Mouse (Mus musculus) granulocyte monocyte progenitor cell, adult 5-6 weeks (primary cell): Measurements from ENCODE around the gene Gli1. TPM values are rescaled to one million over a fixed set of nuclear protein-coding genes. Genes with fewer than 3 reads are reported as not detected.
A peak's percentile ranks its signal among the peaks of the same experiment; 100 is the strongest.

Experiments used
- ATAC-seq: replicated peaks from 2 replicates; pipeline ENCODE4 v1.8.0; 2016; ENCODE audit warnings: mild to moderate bottlenecking, moderate TSS enrichment, inconsistent platforms; ENCODE audit not compliant: poor library complexity, severe bottlenecking
- total RNA-seq, 2 experiments: library from RNA; stranded (forward) in 1 of 2; stranded (reverse) in 1 of 2; fragments of 200-712, 200-1000 nt in 1 of 2; fragments of >200 nt in 1 of 2; fragmentation: Nextera tagmentation in 1 of 2; gene quantifications; 2 replicates each; pipeline ENCODE4 v1.2.3; 2014 to 2017

Gli1 gene
- total RNA-seq, 2 experiments from 2014 or later, result not detected

- ATAC-seq, result no peak
Observed at GRCm38 (mm10) chr10:127349810-127350209, 8.0 kb upstream of the Gli1 start.

DNA sequence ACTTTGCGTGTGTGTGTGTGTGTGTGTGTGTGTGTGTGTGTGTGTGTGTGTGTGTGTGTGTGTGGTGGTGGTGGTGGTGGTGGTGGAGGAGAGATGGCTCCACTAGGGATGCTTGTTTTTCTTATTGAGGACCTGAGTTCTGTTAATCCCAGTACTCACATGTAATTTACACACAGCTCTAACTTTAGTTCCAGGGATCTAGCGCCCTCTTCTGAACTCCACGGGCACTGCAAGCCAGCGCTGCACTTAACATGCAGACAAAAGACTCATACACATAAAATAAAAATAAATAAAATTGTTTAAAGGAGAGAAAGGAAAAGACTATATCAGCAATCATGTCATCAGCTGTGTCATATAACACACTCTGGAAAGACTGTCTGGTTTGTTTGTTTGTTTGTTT is 7.2 kb upstream of the Gli1 start:
- no peak; the same call in 1 of the 2 replicates for ATAC-seq

- no peak for ATAC-seq
Observed at GRCm38 (mm10) chr10:127346173-127346572, 4.4 kb upstream of the Gli1 start.

- ATAC-seq, result no peak
Observed at GRCm38 (mm10) chr10:127343029-127343428, 1.3 kb upstream of the Gli1 start.

GRCm38 (mm10) chr10:127341360-127341690 is 449 bp downstream of the Gli1 start:
- ATAC-seq, result no peak

DNA sequence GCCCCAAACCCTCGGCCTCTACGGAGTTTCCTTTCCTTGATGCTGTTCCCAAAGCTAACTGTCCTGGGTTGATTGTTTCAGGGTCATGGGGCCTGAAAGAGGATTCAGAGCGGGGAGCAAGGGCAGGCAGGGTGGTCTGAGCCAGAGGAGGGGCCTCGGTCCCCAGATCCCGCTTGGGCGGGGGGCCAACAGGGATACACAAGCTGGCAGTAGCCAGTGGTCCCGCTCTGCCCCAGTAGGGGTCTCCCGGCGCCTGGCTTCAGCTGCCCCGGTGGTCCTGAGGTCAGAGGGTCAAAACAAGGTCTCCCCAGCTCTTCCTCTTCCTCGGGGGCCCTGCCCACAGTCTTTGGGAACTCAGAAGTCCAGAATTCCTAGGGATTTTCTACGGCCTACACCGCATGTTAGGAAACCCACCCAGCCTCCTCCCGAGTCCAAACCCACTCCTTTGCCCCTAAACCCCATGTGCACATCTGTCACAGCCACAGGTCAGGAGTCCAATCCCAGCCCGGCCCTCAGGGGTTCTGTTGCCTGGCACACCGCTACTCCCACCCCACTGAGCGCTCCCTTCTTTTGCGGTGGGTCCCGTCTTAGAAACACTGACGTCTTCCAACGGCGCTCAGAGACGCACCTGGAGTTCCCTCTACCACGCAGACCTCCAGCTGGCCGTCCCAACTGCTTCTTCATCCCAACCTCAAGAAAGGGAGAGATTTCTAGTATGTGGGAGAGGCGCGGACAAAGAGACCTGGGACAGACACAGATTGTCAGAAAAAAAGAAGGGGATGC is 1.0 kb downstream of the Gli1 start:
- 0 out of 2 replicates have a peak, but pooled peaks have one; percentile 11 for ATAC-seq

DNA sequence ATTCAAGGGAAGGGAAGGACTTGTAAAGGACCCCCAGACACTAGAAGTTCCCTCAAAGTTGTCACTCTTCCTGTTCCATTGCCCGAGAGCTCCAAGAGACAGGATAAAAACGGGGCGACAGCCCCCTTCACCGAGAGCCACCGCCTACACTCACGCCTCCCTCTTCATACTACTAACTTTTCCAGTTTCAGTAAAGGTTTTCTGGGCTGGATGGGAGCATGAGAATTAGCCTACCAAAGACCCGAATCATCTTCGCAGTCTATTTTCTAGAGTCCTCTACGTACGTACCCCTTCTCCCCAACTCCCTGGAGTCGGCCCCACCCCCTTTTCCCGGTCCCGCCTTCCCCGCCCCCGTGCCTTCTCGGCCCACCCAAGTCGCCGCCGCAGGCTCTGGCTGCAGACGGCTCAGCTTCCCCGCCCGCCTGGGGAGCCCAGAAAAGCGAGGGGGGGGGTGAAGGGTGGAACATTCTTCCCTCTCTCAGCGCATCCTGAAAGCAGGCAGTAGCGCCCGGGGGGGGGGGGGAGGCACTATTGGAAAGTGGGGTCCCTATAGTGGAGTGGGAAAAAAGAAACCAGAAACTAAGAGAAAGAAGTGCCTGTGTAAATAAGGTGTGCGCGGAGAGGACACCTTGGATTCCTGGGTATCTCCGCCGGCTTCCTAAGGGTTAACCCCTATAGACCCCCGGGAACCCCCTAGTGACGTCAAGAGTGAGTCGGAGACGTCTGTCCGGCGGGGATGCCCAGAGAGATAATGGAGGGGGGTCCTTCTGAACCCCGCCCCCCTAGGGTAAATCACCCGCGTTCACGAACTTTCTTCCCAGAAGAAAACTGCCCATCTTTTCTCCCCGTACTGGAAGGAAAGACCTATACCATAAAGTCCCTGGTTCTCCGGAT is 1.8 kb downstream of the Gli1 start:
- no peak for ATAC-seq

- peak; percentile 81 for ATAC-seq
Observed at GRCm38 (mm10) chr10:127338930-127339682, 2.7 kb downstream of the Gli1 start.

DNA sequence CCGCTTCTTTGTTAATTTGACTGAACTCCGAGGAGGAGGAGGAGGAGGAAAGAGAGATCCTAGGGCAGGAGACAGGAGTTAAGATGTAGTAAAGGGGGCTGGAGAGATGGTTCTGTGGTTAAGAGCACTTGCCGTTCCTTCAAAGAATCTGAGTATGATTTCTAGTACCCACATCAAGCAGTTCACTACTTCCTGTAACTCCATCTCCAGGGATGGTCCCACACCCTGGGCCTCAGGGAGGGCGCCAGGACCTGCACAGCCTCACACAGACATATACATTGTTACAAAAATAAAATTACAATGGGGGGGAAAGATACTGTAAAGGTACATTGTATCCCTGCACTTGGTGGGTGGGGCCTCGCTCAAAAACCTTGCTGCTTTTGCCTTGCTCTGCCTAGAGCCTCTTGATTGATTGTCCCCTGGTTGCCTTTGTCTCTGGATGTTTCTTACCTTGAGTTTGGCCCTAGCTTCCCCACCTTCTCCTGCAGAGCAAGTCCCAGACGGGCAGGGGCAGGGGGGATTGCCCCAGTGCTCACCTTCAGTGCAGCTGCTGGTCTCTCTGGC is 4.2 kb downstream of the Gli1 start:
- ATAC-seq, result no peak

DNA sequence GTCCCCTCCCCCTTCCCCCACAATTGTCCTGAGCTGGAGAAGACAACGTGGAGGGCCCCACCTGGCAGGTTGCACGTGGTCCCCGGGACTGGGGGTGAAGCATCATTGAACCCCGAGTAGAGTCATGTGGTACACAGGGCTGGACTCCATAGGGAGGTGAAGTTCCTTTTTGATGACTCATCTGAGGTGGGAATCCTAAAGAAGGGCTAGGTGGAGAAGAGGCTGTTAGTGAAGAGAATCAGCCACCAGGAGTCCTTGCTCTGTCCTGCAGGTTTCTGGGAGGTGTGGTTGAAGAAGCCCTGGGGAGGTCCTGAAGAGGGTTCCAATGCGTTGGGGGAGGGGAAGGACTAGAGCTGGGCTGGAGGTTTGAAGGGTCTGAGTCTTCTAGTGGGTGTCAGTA is 4.8 kb downstream of the Gli1 start:
- no peak for ATAC-seq

GRCm38 (mm10) chr10:127335271-127335670 is 6.5 kb downstream of the Gli1 start:
- no peak for ATAC-seq

GRCm38 (mm10) chr10:127333152-127333551 is 8.6 kb downstream of the Gli1 start:
- peak; percentile 46 for ATAC-seq

DNA sequence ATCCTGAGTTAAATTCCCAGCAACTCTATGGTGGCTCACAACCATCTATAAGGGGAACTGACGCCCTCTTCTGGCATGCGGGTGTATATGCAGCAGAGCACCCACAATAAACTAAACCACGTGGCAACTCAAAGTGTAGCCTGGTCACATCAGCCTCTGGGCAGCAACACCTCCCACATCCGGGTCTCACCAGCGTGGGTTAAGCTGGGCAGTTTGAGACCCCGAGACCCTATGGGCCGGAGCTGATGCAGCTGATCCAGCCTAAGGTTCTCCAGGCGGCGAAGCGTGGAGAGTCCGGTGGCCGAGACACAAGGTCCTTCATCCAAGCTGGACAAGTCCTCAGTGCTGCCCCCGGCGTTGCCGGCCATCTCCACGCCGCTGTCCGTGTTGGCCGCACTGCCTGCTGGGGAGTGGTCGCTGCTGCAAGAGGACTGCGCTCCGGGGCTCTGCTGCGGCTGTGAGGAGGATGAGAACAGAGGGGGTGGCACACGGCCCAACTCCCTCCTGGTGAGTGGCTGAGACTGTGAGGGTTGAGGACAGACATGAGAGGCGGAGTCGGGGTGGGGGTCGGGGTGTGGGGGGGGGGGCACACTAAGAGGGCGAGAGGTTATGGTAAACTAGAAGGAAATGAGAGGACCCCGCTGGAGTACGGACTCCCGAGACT is 9.4 kb downstream of the Gli1 start:
- peak; percentile 34; the same call in 1 of the 2 replicates for ATAC-seq

- no peak for ATAC-seq
Observed at GRCm38 (mm10) chr10:127330212-127330611, 11.6 kb downstream of the Gli1 start.

GRCm38 (mm10) chr10:127327461-127328145 is 14.2 kb downstream of the Gli1 start:
- ATAC-seq, result no peak

- no peak for ATAC-seq
Observed at GRCm38 (mm10) chr10:127326828-127327227, 14.9 kb downstream of the Gli1 start.

GRCm38 (mm10) chr10:127326017-127326801 is 15.6 kb downstream of the Gli1 start:
- 0 out of 2 replicates have a peak, but pooled peaks have one; percentile 9 for ATAC-seq

GRCm38 (mm10) chr10:127325454-127326016 is 16.2 kb downstream of the Gli1 start:
- peak; percentile 25 for ATAC-seq
